Mouse (Mus musculus) bone marrow macrophage, adult 2 months (primary cell): Measurements from ENCODE around the gene Cdkl5. TPM values are rescaled to one million over a fixed set of nuclear protein-coding genes. Genes with fewer than 3 reads are reported as not detected.

Source experiments
- H3K27ac ChIP-seq: 2 replicates; pipeline ENCODE4 v1.5.1; 2012; ENCODE audit warnings: low read depth, low read length; ENCODE audit not compliant: insufficient read depth
- H3K4me1 ChIP-seq: 2 replicates; pipeline ENCODE4 v1.6.1; 2012; ENCODE audit warnings: low read length; ENCODE audit not compliant: control insufficient read depth, insufficient read depth
- H3K4me3 ChIP-seq: 2 replicates; pipeline ENCODE4 v1.5.1; 2012; ENCODE audit warnings: mild to moderate bottlenecking, low read length, moderate library complexity; ENCODE audit not compliant: insufficient read depth
- CTCF ChIP-seq: IDR thresholded peaks from 2 replicates; pipeline ENCODE4 v1.5.1; 2012; ENCODE audit warnings: low read depth, mild to moderate bottlenecking, low read length, moderate library complexity
- POLR2A ChIP-seq: IDR thresholded peaks from 2 replicates; pipeline ENCODE4 v1.6.1; 2012; ENCODE audit warnings: mild to moderate bottlenecking, low read depth, low read length, borderline replicate concordance
- polyA plus RNA-seq: library from polyadenylated mRNA; stranded (reverse); fragments of >200 nt; gene quantifications from 2 replicates; pipeline ENCODE4 v1.2.4, GENCODE M21; 2012; ENCODE audit not compliant: missing spikeins, insufficient read depth, insufficient read length

Gene Cdkl5
- polyA plus RNA-seq, 1 experiment, result 1.1 TPM

DNA sequence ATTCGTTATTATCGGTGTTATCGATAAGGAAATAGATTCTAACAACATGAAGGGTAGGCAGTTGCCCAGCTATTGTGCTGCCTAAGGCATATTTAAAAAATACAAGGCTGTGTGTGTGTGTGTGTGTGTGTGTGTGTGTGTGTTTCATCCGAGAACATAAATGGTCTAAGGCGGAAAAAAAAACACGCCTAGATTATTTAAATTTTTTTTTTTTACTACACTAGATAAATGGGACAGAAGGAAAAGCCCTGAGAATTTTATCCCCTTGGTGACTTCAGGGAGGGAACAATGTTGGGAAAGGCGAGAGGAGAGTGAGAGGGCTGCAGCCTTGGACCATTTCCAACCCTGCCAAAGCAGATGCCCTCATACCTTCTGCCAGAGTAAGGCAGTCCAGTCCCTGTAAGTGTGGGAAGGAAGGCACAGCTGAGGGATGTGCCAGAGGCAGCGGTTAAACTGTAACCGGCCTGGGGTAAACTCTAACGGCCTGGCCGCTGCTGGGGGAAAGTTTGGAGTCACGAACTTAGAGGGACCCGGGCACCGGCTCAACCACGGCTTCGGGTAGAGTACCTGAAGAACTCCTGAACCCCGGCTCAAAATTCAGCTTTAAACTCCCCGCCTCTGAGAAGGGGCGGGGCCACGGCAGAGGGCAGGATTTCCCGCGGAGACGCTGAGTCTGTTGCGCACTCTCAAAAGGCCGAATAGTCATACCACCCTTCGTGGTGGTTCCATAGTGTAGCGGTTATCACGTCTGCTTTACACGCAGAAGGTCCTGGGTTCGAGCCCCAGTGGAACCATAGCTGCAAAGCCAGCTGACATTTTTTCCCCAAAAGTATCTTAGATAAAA is 228.9 kb downstream of the Cdkl5 start:
- TF ChIP-seq CTCF (no peak), POLR2A (no peak)
- H3K4me1 ChIP-seq, result 0 out of 2 replicates have a peak, but pooled peaks cover 2% of the 10 kb centered on the region
- H3K27ac ChIP-seq, result no peak overlapping the region
- H3K4me3 ChIP-seq, result peak overlapping the region; percentile 70

DNA sequence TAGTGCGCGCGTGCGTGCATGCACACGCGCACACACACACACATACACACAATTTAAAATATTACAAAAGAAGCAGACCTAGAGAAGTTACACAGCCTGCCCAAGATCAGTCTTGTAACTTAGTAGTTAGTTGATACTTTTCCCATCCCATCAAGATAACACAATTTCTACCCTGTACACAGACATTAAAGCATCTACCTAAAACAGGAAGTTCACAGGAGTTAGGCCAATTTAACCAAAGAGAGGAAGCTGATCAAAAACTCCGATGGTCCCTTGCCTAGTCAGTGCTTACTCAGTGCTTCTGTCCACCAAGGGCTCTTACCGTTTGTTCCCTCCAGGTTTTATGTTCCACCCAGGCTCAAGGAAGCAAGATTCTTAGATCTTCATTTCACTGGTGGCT is 243.7 kb downstream of the Cdkl5 start:
- no peaks in the 10 kb centered on the region for H3K4me1 ChIP-seq
- no peak overlapping the region for H3K27ac ChIP-seq
- H3K4me3 ChIP-seq, result no peak overlapping the region
- no peak for TF ChIP-seq CTCF
- no peak for TF ChIP-seq POLR2A

GRCm38 (mm10) chrX:160748653-160749052 is 245.9 kb downstream of the Cdkl5 start:
- Histone ChIP-seq H3K4me1 (no peaks in the 10 kb centered on the region), H3K27ac (no peak overlapping the region), H3K4me3 (no peak overlapping the region)
- no peak for TF ChIP-seq POLR2A
- no peak for TF ChIP-seq CTCF

DNA sequence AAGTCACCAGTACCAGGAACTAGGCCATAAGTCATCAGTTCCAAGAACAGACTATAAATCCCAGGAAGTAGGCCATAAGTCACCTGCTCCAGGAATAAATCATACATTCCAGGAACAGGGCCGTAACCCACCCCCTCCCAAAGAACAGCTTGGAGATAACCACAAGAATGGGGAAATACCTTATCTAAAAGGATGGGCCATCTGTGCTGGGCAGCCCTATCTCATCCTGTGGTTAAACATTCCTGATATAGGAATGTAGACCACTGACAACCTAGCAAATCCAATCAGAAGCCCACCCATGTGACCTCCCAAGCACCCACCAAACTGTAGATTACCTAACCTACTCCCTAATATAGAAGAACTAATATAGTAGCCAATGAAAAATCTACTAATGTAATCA is 249.1 kb downstream of the Cdkl5 start:
- H3K4me1 ChIP-seq, result no peaks in the 10 kb centered on the region
- no peak overlapping the region for H3K27ac ChIP-seq
- TF ChIP-seq CTCF (no peak), POLR2A (no peak)
- H3K4me3 ChIP-seq, result no peak overlapping the region

DNA sequence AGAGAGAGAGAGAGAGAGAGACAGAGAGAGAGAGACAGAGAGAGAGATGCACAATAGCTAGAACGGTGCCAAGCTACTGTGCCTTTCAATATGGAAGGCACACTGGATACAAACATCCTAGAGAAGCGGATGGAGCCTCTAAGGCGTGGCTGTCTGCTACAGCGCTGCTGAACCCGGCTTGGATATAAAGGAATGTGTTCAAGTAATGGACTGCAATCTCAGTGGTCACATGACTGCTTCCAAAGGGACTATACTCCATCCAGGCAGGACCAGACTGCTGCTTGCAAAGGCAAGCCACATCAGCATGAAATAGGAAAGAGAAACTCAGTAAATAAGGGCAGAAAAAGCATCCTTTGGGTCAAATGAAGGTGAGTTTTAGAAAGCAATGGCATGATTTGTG is 258.9 kb downstream of the Cdkl5 start, which contains the start of gene Ppef1:
Ppef1 (minus strand) TSS at position 116 of the 400 bp plus-strand sequence.
- Histone ChIP-seq H3K27ac (no peak within 1 kb of the TSS), H3K4me1 (no peaks in the 10 kb centered on the region), H3K4me3 (no peak within 1 kb of the TSS)
- TF ChIP-seq POLR2A (no peak), CTCF (no peak)

Other genes starting within 250 kb of the Cdkl5 start
- not detected in 2 replicates for gene Rs1, start 226.7 kb downstream of the Cdkl5 start, polyA plus RNA-seq
- gene Gja6, start 87.7 kb downstream of the Cdkl5 start, polyA plus RNA-seq, result not detected in 2 replicates
- gene Scml2, start 122.5 kb upstream of the Cdkl5 start, polyA plus RNA-seq, result 0.67 and 1.1 TPM in 2 replicates